Mouse (Mus musculus): ENCODE data around the gene Opalin. TPM values are rescaled to one million over a fixed set of nuclear protein-coding genes. Genes with fewer than 3 reads are reported as not detected.

Opalin gene
- polyA plus RNA-seq, 1 experiment from 2014 or later: not detected

- Histone ChIP-seq H3K4me1 (ENCODE audit: insufficient read depth) (no peaks in the 10 kb centered on the region), H3K9ac (replicated peaks) (no peak overlapping the region), H3K4me3 (ENCODE audit: low read depth, low read length) (no peak overlapping the region), H3K4me2 (ENCODE audit: low read depth, low read length) (no peak overlapping the region), H3K9me3 (ENCODE audit: low read length) (no peaks in the 10 kb centered on the region), H3K27ac (ENCODE audit: low read depth) (no peak overlapping the region), H3K36me3 (replicated peaks; ENCODE audit: insufficient read depth, low read length) (no peaks in the 10 kb centered on the region), H3K27me3 (ENCODE audit: insufficient read depth, low read length) (peaks cover 10% of the 10 kb centered on the region)
- DNase-seq: no peak
- WGBS (ENCODE audit: insufficient replicate concordance): 43% methylated on average over 4 of the region's 4 CpGs
- no peak for ATAC-seq
- TF ChIP-seq EP300 (IDR thresholded peaks at IDR 0.05; ENCODE audit: low read depth) (no peak), CTCF (IDR thresholded peaks at IDR 0.05; ENCODE audit: low read depth) (no peak)
Measured at GRCm38 (mm10) chr19:41087901-41088300, 11.0 kb upstream of the Opalin start.

GRCm38 (mm10) chr19:41086700-41087099, 9.8 kb upstream of the Opalin start:
- Histone ChIP-seq H3K4me2 (ENCODE audit: low read depth, low read length) (no peak overlapping the region), H3K4me1 (ENCODE audit: insufficient read depth) (no peaks in the 10 kb centered on the region), H3K27me3 (ENCODE audit: insufficient read depth, low read length) (peaks cover 10% of the 10 kb centered on the region), H3K9me3 (ENCODE audit: low read length) (no peaks in the 10 kb centered on the region), H3K27ac (ENCODE audit: low read depth) (no peak overlapping the region), H3K36me3 (replicated peaks; ENCODE audit: insufficient read depth, low read length) (no peaks in the 10 kb centered on the region), H3K9ac (replicated peaks) (no peak overlapping the region), H3K4me3 (ENCODE audit: low read depth, low read length) (no peak overlapping the region)
- WGBS (ENCODE audit: insufficient replicate concordance): 3% methylated on average over 2 of the region's 2 CpGs
- peak; percentile 68 for DNase-seq
- no peak for ATAC-seq
- TF ChIP-seq CTCF (IDR thresholded peaks at IDR 0.05; ENCODE audit: low read depth) (peak; percentile 84), EP300 (IDR thresholded peaks at IDR 0.05; ENCODE audit: low read depth) (no peak)

- no peak for TF ChIP-seq CTCF (IDR thresholded peaks at IDR 0.05; ENCODE audit: low read depth)
- 68% methylated on average over 6 of the region's 6 CpGs for WGBS (ENCODE audit: insufficient replicate concordance)
- Histone ChIP-seq H3K4me3 (ENCODE audit: low read depth, low read length) (no peak overlapping the region), H3K9ac (replicated peaks) (no peak overlapping the region), H3K27me3 (ENCODE audit: insufficient read depth, low read length) (peaks cover 10% of the 10 kb centered on the region), H3K27ac (ENCODE audit: low read depth) (no peak overlapping the region), H3K4me2 (ENCODE audit: low read depth, low read length) (no peak overlapping the region), H3K9me3 (ENCODE audit: low read length) (no peaks in the 10 kb centered on the region), H3K4me1 (ENCODE audit: insufficient read depth) (no peaks in the 10 kb centered on the region), H3K36me3 (replicated peaks; ENCODE audit: insufficient read depth, low read length) (no peaks in the 10 kb centered on the region)
- no peak for DNase-seq
- ATAC-seq: no peak
Measured at GRCm38 (mm10) chr19:41086289-41086688, 9.4 kb upstream of the Opalin start.

- ATAC-seq (no peak), DNase-seq (no peak)
- Histone ChIP-seq H3K9ac (replicated peaks) (no peak overlapping the region), H3K9me3 (ENCODE audit: low read length) (no peaks in the 10 kb centered on the region), H3K27me3 (ENCODE audit: insufficient read depth, low read length) (peaks cover 4% of the 10 kb centered on the region), H3K27ac (ENCODE audit: low read depth) (no peak overlapping the region), H3K4me3 (ENCODE audit: low read depth, low read length) (no peak overlapping the region), H3K36me3 (replicated peaks; ENCODE audit: insufficient read depth, low read length) (no peaks in the 10 kb centered on the region), H3K4me1 (ENCODE audit: insufficient read depth) (no peaks in the 10 kb centered on the region), H3K4me2 (ENCODE audit: low read depth, low read length) (no peak overlapping the region)
- TF ChIP-seq EP300 (IDR thresholded peaks at IDR 0.05; ENCODE audit: low read depth) (no peak), CTCF (IDR thresholded peaks at IDR 0.05; ENCODE audit: low read depth) (no peak)
- 66% methylated on average over 14 of the region's 14 CpGs for WGBS (ENCODE audit: insufficient replicate concordance)
Measured at GRCm38 (mm10) chr19:41083646-41084045, 6.7 kb upstream of the Opalin start.

GRCm38 (mm10) chr19:41081589-41081988, 4.7 kb upstream of the Opalin start:
- H3K9ac ChIP-seq (replicated peaks): no peak overlapping the region
- ATAC-seq (no peak), DNase-seq (no peak)
- no peak overlapping the region for H3K4me2 ChIP-seq (ENCODE audit: low read depth, low read length)
- no peaks in the 10 kb centered on the region for H3K27me3 ChIP-seq (ENCODE audit: insufficient read depth, low read length)
- no peak overlapping the region for H3K4me3 ChIP-seq (ENCODE audit: low read depth, low read length)
- H3K27ac ChIP-seq (ENCODE audit: low read depth): no peak overlapping the region
- H3K4me1 ChIP-seq (ENCODE audit: insufficient read depth): no peaks in the 10 kb centered on the region
- WGBS (ENCODE audit: insufficient replicate concordance): 87% methylated on average over 3 of the region's 3 CpGs
- TF ChIP-seq CTCF (IDR thresholded peaks at IDR 0.05; ENCODE audit: low read depth): no peak
- TF ChIP-seq EP300 (IDR thresholded peaks at IDR 0.05; ENCODE audit: low read depth): no peak
- no peaks in the 10 kb centered on the region for H3K9me3 ChIP-seq (ENCODE audit: low read length)
- H3K36me3 ChIP-seq (replicated peaks; ENCODE audit: insufficient read depth, low read length): no peaks in the 10 kb centered on the region

- Histone ChIP-seq H3K9me3 (ENCODE audit: low read length) (no peaks in the 10 kb centered on the region), H3K36me3 (replicated peaks; ENCODE audit: insufficient read depth, low read length) (no peaks in the 10 kb centered on the region), H3K9ac (replicated peaks) (no peak overlapping the region), H3K4me2 (ENCODE audit: low read depth, low read length) (no peak overlapping the region), H3K27ac (ENCODE audit: low read depth) (no peak overlapping the region), H3K4me3 (ENCODE audit: low read depth, low read length) (no peak overlapping the region), H3K4me1 (ENCODE audit: insufficient read depth) (no peaks in the 10 kb centered on the region), H3K27me3 (ENCODE audit: insufficient read depth, low read length) (no peaks in the 10 kb centered on the region)
- TF ChIP-seq CTCF (IDR thresholded peaks at IDR 0.05; ENCODE audit: low read depth): no peak
- ATAC-seq: no peak
- DNase-seq: no peak
- whole genome bisulfite sequencing (ENCODE audit: insufficient replicate concordance): 74% methylated on average over 14 of the region's 14 CpGs
Measured at GRCm38 (mm10) chr19:41073746-41074455, 3.0 kb downstream of the Opalin start.
